ENCODE assay signal across 8 mouse cellular contexts in genomic region chr15:3270646-3271077, GRCm38 (mm10). TPM values are rescaled to one million over a fixed set of nuclear protein-coding genes. Genes with fewer than 3 reads are reported as not detected.
DNase-seq lines count a peak whose midpoint lies in the region; ATAC-seq and TF ChIP-seq lines count a peak whose summit lies in the region.

No protein-coding gene starts in this region.

- no peak for TF ChIP-seq RAD21 in CH12.LX (IDR thresholded peaks at IDR 0.05; ENCODE audit: low read depth, low read length)

- peak; percentile 47 for DNase-seq in CH12.LX (ENCODE audit: extremely low read depth)
- peak; percentile 48 for DNase-seq in c-Kit-positive CD71-negative TER-119-negative erythroid progenitor cells, embryonic 14.5 days (ENCODE audit: low read depth)
- DNase-seq in forebrain, embryonic 10.5 days (ENCODE audit: extremely low spot score, low spot score) = peak; percentile 64
- peak; percentile 90 to 93 for DNase-seq in kidney, postnatal 25 days
- DNase-seq in testis, postnatal 14 days (ENCODE audit: low spot score) = peak; percentile 46

- no peak for TF ChIP-seq EP300 in CH12.LX (IDR thresholded peaks at IDR 0.05; ENCODE audit: low read length)

- no peaks in the 10 kb centered on the region for H3K79me2 ChIP-seq in CH12.LX (replicated peaks; ENCODE audit: control insufficient read depth, extremely low read depth, insufficient read depth, poor library complexity, severe bottlenecking)

- dilution Hi-C loops in CH12.LX (cut with MboI; ENCODE audit: extremely low pct_ligation_motif_present, extremely low pct_unique_long_range_greater_than_20kb, low sequenced_read_pairs) = no loop called here

- no peak for TF ChIP-seq POLR2A in CH12.LX (IDR thresholded peaks at IDR 0.05; ENCODE audit: low read depth, low read length)

- peaks cover 0 to 22% of the 10 kb centered on the region in 2 experiments; a peak in 2 of 4 replicates for H3K4me1 ChIP-seq in CH12.LX (ENCODE audit: control insufficient read depth in 1 of 2, insufficient read depth in 2 of 2)
- H3K4me1 ChIP-seq in forebrain, embryonic 10.5 days = peaks cover 18% of the 10 kb centered on the region
- peaks cover 9% of the 10 kb centered on the region; the same call in 1 of the 2 replicates for H3K4me1 ChIP-seq in heart, embryonic 16.5 days (ENCODE audit: control insufficient read depth, insufficient read depth, low read length)
- no peaks in the 10 kb centered on the region; the same call in 1 of the 2 replicates for H3K4me1 ChIP-seq in liver, embryonic 16.5 days (ENCODE audit: control insufficient read depth, low read depth, low read length)
- H3K4me1 ChIP-seq in neural tube, embryonic 12.5 days = peaks cover 9% of the 10 kb centered on the region; the same call in 1 of the 2 replicates

- H3K27ac ChIP-seq in CH12.LX (ENCODE audit: insufficient read depth, low read depth) = no peak overlapping the region
- peak overlapping the region; percentile 86 for H3K27ac ChIP-seq in forebrain, embryonic 10.5 days
- peak overlapping the region; percentile 94 for H3K27ac ChIP-seq in heart, embryonic 16.5 days (ENCODE audit: low read length)
- peak overlapping the region; percentile 76 for H3K27ac ChIP-seq in liver, embryonic 16.5 days (ENCODE audit: low read length)
- no peak overlapping the region for H3K27ac ChIP-seq in neural tube, embryonic 12.5 days

- no peaks in the 10 kb centered on the region for H3K27me3 ChIP-seq in CH12.LX (replicated peaks)
- no peaks in the 10 kb centered on the region for H3K27me3 ChIP-seq in forebrain, embryonic 10.5 days (ENCODE audit: poor library complexity, severe bottlenecking)
- H3K27me3 ChIP-seq in heart, embryonic 16.5 days (ENCODE audit: control insufficient read depth, insufficient read depth, low read length) = no peaks in the 10 kb centered on the region
- no peaks in the 10 kb centered on the region for H3K27me3 ChIP-seq in liver, embryonic 16.5 days (ENCODE audit: control insufficient read depth, insufficient read depth, low read depth, low read length)
- H3K27me3 ChIP-seq in neural tube, embryonic 12.5 days (replicated peaks) = no peaks in the 10 kb centered on the region

- peak; percentile 87 for ATAC-seq in heart, embryonic 16.5 days (replicated peaks; ENCODE audit: extremely low read depth, insufficient read depth, low FRiP score)
- ATAC-seq in liver, embryonic 16.5 days (ENCODE audit: low read depth) = peak; percentile 84
- peak; percentile 73 for ATAC-seq in neural tube, embryonic 12.5 days (ENCODE audit: low FRiP score, low read depth)

- H3K4me3 ChIP-seq in CH12.LX (replicated peaks in 1 of 3; ENCODE audit: low read depth in 2 of 3, low read length in 2 of 3, poor library complexity in 1 of 3) = peak overlapping the region in 1 of 3 experiments; percentile 30
- peak overlapping the region; percentile 44 for H3K4me3 ChIP-seq in forebrain, embryonic 10.5 days
- H3K4me3 ChIP-seq in heart, embryonic 16.5 days (ENCODE audit: low read length) = peak overlapping the region; percentile 61
- peak overlapping the region; percentile 59 for H3K4me3 ChIP-seq in liver, embryonic 16.5 days (ENCODE audit: low read depth, low read length)
- peak overlapping the region; percentile 19; the same call in 1 of the 2 replicates for H3K4me3 ChIP-seq in neural tube, embryonic 12.5 days

- H3K9ac ChIP-seq in CH12.LX (ENCODE audit: insufficient read depth, low read depth) = no peak overlapping the region
- H3K9ac ChIP-seq in heart, embryonic 16.5 days (ENCODE audit: low read length) = peak overlapping the region; percentile 75
- H3K9ac ChIP-seq in liver, embryonic 16.5 days (ENCODE audit: low read depth, low read length) = no peak overlapping the region
- H3K9ac ChIP-seq in neural tube, embryonic 12.5 days = no peak overlapping the region

- TF ChIP-seq CTCF in CH12.LX (conservative IDR thresholded peaks at IDR 0.05 in 1 of 2, IDR thresholded peaks at IDR 0.05 in 1 of 2; ENCODE audit: low read depth in 2 of 2, low read length in 2 of 2) = no peak

- in situ Hi-C loops in CH12.LX (cut with MboI; ENCODE audit: low pct_ligation_motif_present, low pct_unique_long_range_greater_than_20kb, low sequenced_read_pairs) = no loop called here

- H3K9me3 ChIP-seq in CH12.LX (replicated peaks; ENCODE audit: low read length) = no peaks in the 10 kb centered on the region
- H3K9me3 ChIP-seq in forebrain, embryonic 10.5 days = no peaks in the 10 kb centered on the region
- H3K9me3 ChIP-seq in heart, embryonic 16.5 days (replicated peaks; ENCODE audit: control insufficient read depth, low read length) = no peaks in the 10 kb centered on the region
- no peaks in the 10 kb centered on the region for H3K9me3 ChIP-seq in liver, embryonic 16.5 days (replicated peaks; ENCODE audit: control insufficient read depth, low read length)
- H3K9me3 ChIP-seq in neural tube, embryonic 12.5 days = no peaks in the 10 kb centered on the region

- H3K4me2 ChIP-seq in CH12.LX (ENCODE audit: insufficient read depth, low read depth, poor library complexity, severe bottlenecking) = no peak overlapping the region
- peak overlapping the region; percentile 68 for H3K4me2 ChIP-seq in heart, embryonic 16.5 days (ENCODE audit: low read depth, low read length)
- H3K4me2 ChIP-seq in liver, embryonic 16.5 days (ENCODE audit: low read depth, low read length) = peak overlapping the region; percentile 40
- H3K4me2 ChIP-seq in neural tube, embryonic 12.5 days (replicated peaks) = peak overlapping the region; percentile 54

- no peaks in the 10 kb centered on the region for H3K36me3 ChIP-seq in CH12.LX (replicated peaks in 1 of 2; ENCODE audit: control insufficient read depth in 1 of 2, insufficient read depth in 1 of 2, low read length in 1 of 2)
- no peaks in the 10 kb centered on the region for H3K36me3 ChIP-seq in forebrain, embryonic 10.5 days (replicated peaks)
- peaks cover 3% of the 10 kb centered on the region for H3K36me3 ChIP-seq in heart, embryonic 16.5 days (ENCODE audit: control insufficient read depth, insufficient read depth)
- no peaks in the 10 kb centered on the region for H3K36me3 ChIP-seq in liver, embryonic 16.5 days (ENCODE audit: control insufficient read depth, insufficient read depth)
- no peaks in the 10 kb centered on the region for H3K36me3 ChIP-seq in neural tube, embryonic 12.5 days

- 7% methylated on average over 12 of the region's 12 CpGs for WGBS in forebrain, embryonic 10.5 days
- 3% methylated on average over 12 of the region's 12 CpGs for WGBS in heart, embryonic 16.5 days
- under 1% methylated on average over 12 of the region's 12 CpGs for WGBS in liver, embryonic 16.5 days (ENCODE audit: insufficient replicate concordance)
- WGBS in neural tube, embryonic 12.5 days = under 1% methylated on average over 12 of the region's 12 CpGs

TF ChIP-seq in CH12.LX, 34 proteins besides CTCF, POLR2A, EP300 and RAD21:
- TF ChIP-seq CHD1 (IDR thresholded peaks at IDR 0.05; ENCODE audit: low read depth, low read length) = peak; percentile 79
- no peak for TF ChIP-seq UBTF (IDR thresholded peaks at IDR 0.05; ENCODE audit: low read depth, low read length)
- TF ChIP-seq SIN3A (IDR thresholded peaks at IDR 0.05; ENCODE audit: low read length) = 0 out of 2 replicates have a peak, but pooled peaks have one; percentile 34

RNA-seq across cellular contexts. Expression of gene Selenop, which starts 2.3 kb away (rescaled TPM):
- total RNA-seq in CH12.LX (2012; rRNA removed) (2.6 and 3.3 TPM in 2 replicates), CH12.LX (2014; rRNA removed) (16.5 and 17.6 TPM in 2 replicates)
- 6.3 and 7.3 TPM in 2 replicates for polyA plus RNA-seq in CH12.LX (2012; ENCODE audit: insufficient read length, low read depth)
- 43.6 and 44.7 TPM in 2 replicates for polyA plus RNA-seq in forebrain, embryonic 10.5 days (2016; fragmentation: Nextera tagmentation; extraction: Ambion mirVana)
- 158 and 184 TPM in 2 replicates for polyA plus RNA-seq in heart, embryonic 16.5 days (2015; fragmentation: Nextera tagmentation; extraction: Ambion mirVana)
- polyA plus RNA-seq in liver, embryonic 16.5 days (2015; fragmentation: Nextera tagmentation; extraction: Ambion mirVana) = 1,030 and 1,155 TPM in 2 replicates
- polyA plus RNA-seq in neural tube, embryonic 12.5 days (2016; fragmentation: Nextera tagmentation; extraction: Ambion mirVana) = 88.0 and 94.4 TPM in 2 replicates

RNA-seq across cellular contexts. Expression of gene Ccdc152, which starts 32.7 kb away (rescaled TPM):
- total RNA-seq in CH12.LX (2012; rRNA removed) = 0.08 TPM in 1 of 2 replicates, not detected in the other
- total RNA-seq in CH12.LX (2014; rRNA removed) = not detected in 2 replicates
- 0.42 and 0.99 TPM in 2 replicates for polyA plus RNA-seq in CH12.LX (2012; ENCODE audit: insufficient read length, low read depth)
- 0.20 TPM in 1 of 2 replicates, not detected in the other for polyA plus RNA-seq in forebrain, embryonic 10.5 days (2016; fragmentation: Nextera tagmentation; extraction: Ambion mirVana)
- polyA plus RNA-seq in heart, embryonic 16.5 days (2015; fragmentation: Nextera tagmentation; extraction: Ambion mirVana) = 0.29 and 0.34 TPM in 2 replicates
- 0.98 and 1.2 TPM in 2 replicates for polyA plus RNA-seq in liver, embryonic 16.5 days (2015; fragmentation: Nextera tagmentation; extraction: Ambion mirVana)
- 0.28 TPM in 1 of 2 replicates, not detected in the other for polyA plus RNA-seq in neural tube, embryonic 12.5 days (2016; fragmentation: Nextera tagmentation; extraction: Ambion mirVana)

Comparison
In these comparisons a context has a peak if more than half of its experiments do, and no peak if none do; other contexts are left out.
1. H3K27ac ChIP-seq: peak in forebrain, embryonic 10.5 days (single experiment), heart, embryonic 16.5 days (single experiment) and liver, embryonic 16.5 days (single experiment); none in CH12.LX (single experiment) and neural tube, embryonic 12.5 days (single experiment).
2. Peak in every context shown above with its lines, with median percentiles within 50 percentile points of each other: DNase-seq and ATAC-seq.